Mouse (Mus musculus): ENCODE measurements around the gene Pknox1.

The Pknox1 gene

DNA sequence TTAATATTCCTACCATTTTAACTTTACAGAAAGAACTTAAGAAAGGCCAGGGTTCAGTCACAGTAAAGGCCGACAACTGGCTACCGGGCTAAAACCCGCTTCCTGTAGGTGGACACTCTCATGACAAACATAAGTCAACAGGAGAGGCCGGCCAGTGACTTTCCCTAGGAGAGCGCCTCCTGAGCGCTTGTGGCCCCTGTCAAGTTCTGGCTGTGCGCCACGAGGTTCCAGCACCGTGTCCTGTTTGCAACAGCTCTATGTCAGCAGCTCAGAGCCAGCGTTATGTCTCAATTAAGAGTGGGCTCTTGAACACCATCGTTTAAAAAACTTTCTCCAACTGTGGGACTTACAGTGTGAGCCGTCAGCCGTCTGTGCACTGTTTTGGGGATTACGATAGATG lies 87.6 kb downstream of the Pknox1 start:
- DNase-seq (ENCODE audit: low spot score): no peak

DNA sequence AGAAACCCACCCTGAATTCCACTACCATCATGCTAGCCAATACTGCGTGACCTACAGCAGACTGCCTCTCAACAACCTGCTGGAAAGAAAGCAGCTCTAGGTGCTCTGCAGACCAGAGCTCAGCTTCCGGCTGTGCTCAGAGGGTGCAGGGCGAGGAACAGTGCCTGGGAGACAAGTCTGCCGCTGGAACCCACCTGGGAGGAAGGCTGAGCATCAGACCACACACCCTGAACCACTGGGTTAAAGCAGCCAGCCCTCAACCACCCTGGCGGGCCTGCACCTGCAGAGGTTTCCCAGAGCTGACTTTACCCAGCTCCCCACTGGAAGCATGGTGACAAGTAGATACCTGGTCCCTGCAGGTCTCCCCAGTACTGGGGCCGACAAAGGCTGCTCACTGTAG lies 88.7 kb downstream of the Pknox1 start:
- no peak for DNase-seq (ENCODE audit: low spot score)

DNA sequence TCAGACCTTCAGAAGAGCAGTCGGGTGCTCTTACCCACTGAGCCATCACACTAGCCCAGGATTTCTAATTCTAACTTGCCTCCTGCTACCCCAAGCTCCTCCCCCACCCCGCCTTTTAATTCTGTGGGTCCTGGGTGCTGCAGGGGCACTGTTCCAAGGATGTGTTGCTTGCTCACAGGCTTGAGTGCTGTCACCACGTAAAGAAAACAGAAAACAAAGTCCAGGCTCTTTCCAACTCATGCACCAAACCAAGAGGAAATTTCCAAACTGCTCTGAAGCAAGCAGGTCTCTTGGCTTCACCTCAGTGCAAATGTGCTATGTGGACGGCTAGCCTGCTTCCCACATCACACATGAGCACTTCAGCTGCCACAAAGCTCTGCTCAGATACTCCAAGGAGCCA lies 90.8 kb downstream of the Pknox1 start:
- DNase-seq (ENCODE audit: low spot score): no peak

DNA sequence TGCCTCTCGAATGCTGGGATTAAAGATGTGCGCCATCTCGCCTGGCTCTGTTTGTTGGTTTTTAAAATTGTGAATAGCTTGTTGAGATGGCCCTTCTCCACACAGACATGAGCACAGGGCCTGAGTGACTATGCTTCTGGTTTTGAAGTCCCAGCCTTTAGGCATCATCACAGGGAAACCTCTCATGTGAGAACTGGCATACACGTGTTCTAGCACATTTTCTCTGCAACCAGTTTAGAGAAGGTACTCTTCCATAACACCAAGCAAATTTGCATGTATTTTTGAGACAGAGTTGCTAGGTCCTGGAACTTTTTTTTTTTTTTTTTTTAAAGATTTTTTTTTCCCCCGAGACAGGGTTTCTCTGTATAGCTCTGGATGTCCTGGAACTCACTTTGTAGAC lies 92.1 kb downstream of the Pknox1 start:
- no peak for DNase-seq (ENCODE audit: low spot score)
